12 mouse cellular contexts compared by ENCODE assay signal in the genomic region with DNA sequence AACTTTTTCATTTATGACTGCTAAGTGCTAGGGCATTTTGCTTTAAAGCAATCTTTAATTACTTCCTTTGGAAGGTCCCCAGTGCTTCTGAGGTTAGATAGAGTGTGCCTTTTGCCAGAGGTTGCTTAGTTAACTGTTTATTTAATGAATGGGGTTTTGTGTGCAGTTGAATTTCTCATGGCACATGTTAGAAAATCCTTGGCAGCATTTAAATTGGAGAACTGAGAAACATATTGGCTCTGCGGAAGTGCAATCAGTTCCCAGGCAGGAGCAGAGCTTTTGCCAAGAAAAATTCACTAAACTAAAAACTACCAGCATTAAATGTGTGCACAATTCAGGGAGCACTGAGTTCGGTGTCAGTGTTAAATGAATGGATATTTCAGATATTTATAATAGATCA.
DNase-seq lines count a peak whose midpoint lies in the region; ATAC-seq and TF ChIP-seq lines count a peak whose summit lies in the region.
"Had no signal": no experiment of that assay in that cellular context is flagged by ENCODE, and none has a peak within 500 bp of the region (broad histone marks: within the 10 kb centered on the region; RNA-seq: fewer than 3 reads in every experiment).

No protein-coding gene starts in this region.

- H3K36me3 ChIP-seq in liver, adult 2 months (ENCODE audit: control insufficient read depth, insufficient read depth, low read length) = no peaks in the 10 kb centered on the region
- H3K36me3 ChIP-seq in liver, embryonic 11.5 days (ENCODE audit: control insufficient read depth, insufficient read depth, low read length) = no peaks in the 10 kb centered on the region
- no peaks in the 10 kb centered on the region for H3K36me3 ChIP-seq in intestine, embryonic 15.5 days
- H3K36me3 ChIP-seq: limb, embryonic 12.5 days had no signal

- no peak for TF ChIP-seq CTCF in liver, adult 2 months (IDR thresholded peaks at IDR 0.05; ENCODE audit: low read depth, low read length)

- no peak for DNase-seq in frontal cortex, postnatal 14 days (ENCODE audit: low spot score in 2 of 2)
- peak; percentile 28 for DNase-seq in liver, adult 2 months (ENCODE audit: extremely low read depth, low read depth, low spot score)
- DNase-seq in liver, embryonic 11.5 days (ENCODE audit: low spot score) = no peak
- peak; percentile 92 for DNase-seq in cerebellum, adult 9-10 months
- DNase-seq in layer of hippocampus, adult 9-11 months = peak; percentile 46
- DNase-seq in heart, adult 11 months = no peak
- DNase-seq: adrenal gland, postnatal 10 days; heart, adult 18-20 months; kidney, postnatal 14 days had no signal

- H3K4me1 ChIP-seq in liver, adult 2 months (ENCODE audit: control insufficient read depth, insufficient read depth, low read length) = no peaks in the 10 kb centered on the region
- H3K4me1 ChIP-seq in liver, embryonic 11.5 days (replicated peaks; ENCODE audit: control insufficient read depth, insufficient read depth, low read length) = no peaks in the 10 kb centered on the region
- no peaks in the 10 kb centered on the region for H3K4me1 ChIP-seq in intestine, embryonic 15.5 days (replicated peaks)

- H3K27ac ChIP-seq in liver, adult 2 months (replicated peaks; ENCODE audit: insufficient read depth, low read depth, low read length) = no peak overlapping the region
- no peak overlapping the region for H3K27ac ChIP-seq in liver, embryonic 11.5 days (ENCODE audit: low read depth, low read length)
- no peak overlapping the region for H3K27ac ChIP-seq in intestine, embryonic 15.5 days
- H3K27ac ChIP-seq: limb, embryonic 12.5 days had no signal

- no peaks in the 10 kb centered on the region for H3K9me3 ChIP-seq in liver, embryonic 11.5 days (ENCODE audit: control insufficient read depth, low read length)
- no peaks in the 10 kb centered on the region for H3K9me3 ChIP-seq in intestine, embryonic 15.5 days
- H3K9me3 ChIP-seq: limb, embryonic 12.5 days had no signal

- TF ChIP-seq POLR2A in liver, adult 2 months (IDR thresholded peaks at IDR 0.05; ENCODE audit: extremely low read depth, insufficient read depth, low read length) = no peak

- H3K4me3 ChIP-seq in liver, adult 2 months (ENCODE audit: insufficient read depth, low read depth, low read length) = no peak overlapping the region
- H3K4me3 ChIP-seq in liver, embryonic 11.5 days (ENCODE audit: low read depth, low read length) = no peak overlapping the region
- no peak overlapping the region for H3K4me3 ChIP-seq in intestine, embryonic 15.5 days (replicated peaks)
- H3K4me3 ChIP-seq: limb, embryonic 12.5 days had no signal

- WGBS in liver, adult 2 months = 64% methylated on average over 2 of the region's 2 CpGs
- WGBS in liver, embryonic 11.5 days = 75% methylated on average over 2 of the region's 2 CpGs
- 68% methylated on average over 2 of the region's 2 CpGs for WGBS in intestine, embryonic 15.5 days

- no peak overlapping the region for H3K4me2 ChIP-seq in liver, embryonic 11.5 days
- no peak overlapping the region for H3K4me2 ChIP-seq in intestine, embryonic 15.5 days (replicated peaks)
- H3K4me2 ChIP-seq: limb, embryonic 12.5 days had no signal

- H3K27me3 ChIP-seq in liver, adult 2 months (ENCODE audit: control insufficient read depth, insufficient read depth, low read length) = no peaks in the 10 kb centered on the region
- H3K27me3 ChIP-seq in liver, embryonic 11.5 days (replicated peaks; ENCODE audit: control insufficient read depth, insufficient read depth, low read length) = no peaks in the 10 kb centered on the region
- H3K27me3 ChIP-seq in intestine, embryonic 15.5 days (replicated peaks) = no peaks in the 10 kb centered on the region
- H3K27me3 ChIP-seq: limb, embryonic 12.5 days had no signal

- peak; percentile 82 for ATAC-seq in frontal cortex, adult (ENCODE audit: low TSS enrichment)
- no peak for ATAC-seq in liver, embryonic 11.5 days (replicated peaks; ENCODE audit: low FRiP score)
- no peak for ATAC-seq in intestine, embryonic 15.5 days

- H3K79me2 ChIP-seq in liver, adult 2 months (ENCODE audit: control insufficient read depth, insufficient read depth, low read length) = no peaks in the 10 kb centered on the region

- no peak overlapping the region for H3K9ac ChIP-seq in liver, adult 2 months (ENCODE audit: low read depth, low read length)
- H3K9ac ChIP-seq in liver, embryonic 11.5 days (ENCODE audit: low read depth, low read length) = no peak overlapping the region
- H3K9ac ChIP-seq in intestine, embryonic 15.5 days = no peak overlapping the region
- H3K9ac ChIP-seq: limb, embryonic 12.5 days had no signal

Comparison
In these comparisons a context has a peak if more than half of its experiments do, and no peak if none do; other contexts are left out.
1. DNase-seq: peak in liver, adult 2 months (single experiment), cerebellum, adult 9-10 months (single experiment) and layer of hippocampus, adult 9-11 months (single experiment); none in frontal cortex, postnatal 14 days (0 of 2), liver, embryonic 11.5 days (single experiment) and heart, adult 11 months (single experiment).